Mouse (Mus musculus): Measurements from ENCODE around the gene Zfp366. TPM values are rescaled to one million over a fixed set of nuclear protein-coding genes. Genes with fewer than 3 reads are reported as not detected.

Gene Zfp366
- polyA plus RNA-seq, 1 experiment: 1.1 TPM

DNA sequence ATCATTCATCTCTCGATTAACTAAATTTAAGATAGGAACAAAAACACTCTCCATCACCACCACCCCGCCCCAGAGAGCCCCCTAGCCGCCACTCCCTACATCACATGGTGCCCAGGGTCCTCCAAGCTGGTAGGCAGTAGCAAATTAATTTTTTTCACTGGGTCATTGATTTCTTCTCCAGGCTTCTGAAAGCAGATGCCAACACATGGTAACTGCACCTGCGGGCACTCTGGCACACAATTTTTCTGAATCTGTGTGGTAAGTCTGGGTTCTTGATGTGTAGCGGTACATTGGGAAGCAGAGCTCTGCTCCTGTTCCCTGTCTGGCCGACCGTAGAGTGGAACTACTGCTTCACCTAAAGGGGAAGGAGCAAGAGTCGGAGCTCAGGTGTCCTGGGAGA is 106.1 kb downstream of the Zfp366 start:
- Histone ChIP-seq H3K27ac (ENCODE audit: control insufficient read depth, insufficient read depth, low read depth, low read length, poor library complexity) (no peak overlapping the region), H3K4me1 (ENCODE audit: control insufficient read depth, insufficient read depth, low read length) (peaks cover 2% of the 10 kb centered on the region; the same call in 1 of the 2 replicates), H3K4me3 (replicated peaks; ENCODE audit: control insufficient read depth, low read depth, low read length) (no peak overlapping the region)
- TF ChIP-seq POLR2A (IDR thresholded peaks at IDR 0.05; ENCODE audit: borderline replicate concordance, control insufficient read depth, low read depth, low read length) (no peak), CTCF (IDR thresholded peaks at IDR 0.05; ENCODE audit: control insufficient read depth, insufficient read depth, low read length) (no peak)
- WGBS: 87% methylated on average over 8 of the region's 8 CpGs

DNA sequence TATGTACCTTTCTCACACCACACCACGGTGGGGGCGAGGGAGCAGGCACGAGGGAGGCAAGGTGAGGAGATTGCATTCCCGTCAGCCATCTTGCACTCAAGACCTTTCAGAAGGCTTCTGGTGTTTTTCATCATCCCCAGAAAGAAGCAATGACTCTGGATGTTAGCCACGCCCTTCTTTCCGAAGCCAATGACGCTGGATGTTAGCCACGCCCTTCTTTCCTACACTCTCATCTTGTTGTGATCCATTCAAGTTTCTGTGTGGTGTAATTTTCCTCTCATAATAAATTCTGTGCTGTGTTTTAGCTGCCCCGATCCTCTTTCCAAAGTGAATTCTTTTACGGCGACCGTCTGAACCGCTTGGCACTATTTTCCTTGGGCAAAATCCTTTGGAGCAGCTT is 109.6 kb downstream of the Zfp366 start:
- H3K4me1 ChIP-seq (ENCODE audit: control insufficient read depth, insufficient read depth, low read length): no peaks in the 10 kb centered on the region; the same call in 1 of the 2 replicates
- no peak overlapping the region for H3K27ac ChIP-seq (ENCODE audit: control insufficient read depth, insufficient read depth, low read depth, low read length, poor library complexity)
- no peak for TF ChIP-seq POLR2A (IDR thresholded peaks at IDR 0.05; ENCODE audit: borderline replicate concordance, control insufficient read depth, low read depth, low read length)
- WGBS: 87% methylated on average over 13 of the region's 13 CpGs
- H3K4me3 ChIP-seq (replicated peaks; ENCODE audit: control insufficient read depth, low read depth, low read length): no peak overlapping the region

DNA sequence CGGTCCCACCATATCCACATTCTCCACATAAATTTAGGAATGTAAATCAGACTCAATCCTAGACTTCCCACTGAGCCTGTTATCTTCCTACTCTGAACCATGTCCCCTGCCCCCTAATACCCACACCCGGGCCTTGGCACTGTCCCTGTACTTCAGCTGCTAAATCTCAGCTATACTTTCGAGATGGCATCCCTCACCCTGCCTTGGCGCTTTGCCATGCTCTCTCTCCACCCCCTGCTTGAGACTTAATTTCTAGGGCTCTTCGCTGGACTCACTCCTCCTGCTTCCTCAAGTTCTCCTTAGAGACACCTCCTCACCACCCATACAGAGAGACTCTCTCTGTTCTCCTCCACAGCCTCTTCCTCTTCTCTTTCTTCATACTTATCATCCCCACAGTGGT is 115.3 kb downstream of the Zfp366 start:
- 80% methylated on average over 5 of the region's 5 CpGs for whole genome bisulfite sequencing
- no peak overlapping the region for H3K27ac ChIP-seq (ENCODE audit: control insufficient read depth, insufficient read depth, low read depth, low read length, poor library complexity)
- no peak for TF ChIP-seq POLR2A (IDR thresholded peaks at IDR 0.05; ENCODE audit: borderline replicate concordance, control insufficient read depth, low read depth, low read length)
- no peak overlapping the region for H3K4me3 ChIP-seq (replicated peaks; ENCODE audit: control insufficient read depth, low read depth, low read length)
- H3K4me1 ChIP-seq (ENCODE audit: control insufficient read depth, insufficient read depth, low read length): peaks cover 2% of the 10 kb centered on the region

Other genes starting within 250 kb of the Zfp366 start
- gene 1700024P04Rik, start 200.3 kb upstream of the Zfp366 start, polyA plus RNA-seq (2011; ENCODE audit: insufficient read depth, insufficient read length, low replicate concordance, missing spikeins): not detected in 2 replicates
- gene Ptcd2, start 159.9 kb downstream of the Zfp366 start, polyA plus RNA-seq (2011; ENCODE audit: insufficient read depth, insufficient read length, low replicate concordance, missing spikeins): 7.0 and 20.1 TPM in 2 replicates
- 6.3 and 14.7 TPM in 2 replicates for gene Mrps27, start 160.0 kb downstream of the Zfp366 start, polyA plus RNA-seq (2011; ENCODE audit: insufficient read depth, insufficient read length, low replicate concordance, missing spikeins)

Measured in bone marrow, adult 2 months (tissue).